Mouse (Mus musculus) ES-CJ7 (cell line): ENCODE data around the gene Fam84b.

Experiments
- DNase-seq: peaks from one replicate; pipeline ENCODE4 v3.0.0; 2011; ENCODE audit warnings: low read depth, low spot score

Gene Fam84b

GRCm38 (mm10) chr15:60833476-60834218, 19.9 kb downstream of the Fam84b start:
- DNase-seq = no peak

GRCm38 (mm10) chr15:60832586-60832985, 21.0 kb downstream of the Fam84b start:
- peak; percentile 11 for DNase-seq

DNA sequence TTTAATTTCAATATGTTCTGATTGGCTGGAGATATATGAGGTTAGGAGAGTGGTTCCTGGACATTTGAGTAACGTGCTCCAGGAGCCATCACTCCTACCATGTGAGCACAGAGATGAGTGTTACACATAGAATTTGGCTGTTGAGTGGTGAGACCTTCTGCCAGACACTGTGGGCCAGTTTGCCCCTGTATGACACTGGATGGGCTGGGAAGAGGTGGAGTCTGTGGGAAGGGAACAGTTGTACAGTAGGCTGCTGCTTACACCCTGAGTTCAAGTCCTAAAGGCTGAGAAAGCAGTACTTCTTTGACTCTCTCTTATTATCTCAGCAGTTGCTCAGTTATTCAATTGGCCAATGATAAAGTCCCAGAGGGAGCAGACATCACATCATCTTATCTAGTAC, 27.4 kb downstream of the Fam84b start:
- DNase-seq = no peak

DNA sequence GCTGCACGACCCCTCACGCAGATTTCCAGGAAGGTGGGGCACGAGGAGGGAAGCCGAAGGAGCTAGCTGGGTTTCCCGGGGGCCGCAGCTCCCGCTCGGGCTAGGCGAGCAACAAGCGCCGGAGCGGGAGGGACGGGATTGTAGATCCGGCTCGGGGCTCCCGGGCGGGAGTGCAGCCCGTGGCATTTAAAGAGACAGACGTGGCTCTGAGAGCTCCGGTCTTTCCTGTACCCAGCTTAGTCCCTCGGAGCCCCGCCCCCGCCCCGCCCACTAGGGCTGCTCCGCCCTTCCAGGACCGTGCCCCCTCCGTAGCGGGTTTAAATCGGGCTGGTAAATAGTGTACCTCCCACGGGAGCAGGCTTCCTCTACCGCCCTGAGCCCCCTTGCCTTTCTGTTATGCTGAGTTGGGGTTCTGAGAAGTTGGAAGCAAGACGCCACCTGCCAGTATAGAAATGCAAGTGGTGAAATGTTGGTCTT, 28.8 kb downstream of the Fam84b start:
- peak; percentile 91 for DNase-seq

GRCm38 (mm10) chr15:60823870-60824709, 29.5 kb downstream of the Fam84b start:
- DNase-seq = no peak

DNA sequence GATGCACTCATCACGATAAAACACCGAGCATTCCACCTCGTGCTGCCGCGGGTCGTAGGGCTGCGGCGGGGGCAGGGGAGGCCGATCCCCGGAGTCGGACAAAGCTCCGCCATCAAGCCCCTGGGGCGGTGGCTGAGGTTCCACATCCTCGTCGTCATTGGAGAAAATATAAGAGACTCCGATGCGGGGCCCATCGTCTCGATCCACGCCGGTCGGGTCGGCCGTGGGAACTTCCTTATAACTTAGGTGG, 30.0 kb downstream of the Fam84b start:
- DNase-seq = no peak

- peak; percentile 70 for DNase-seq
These were observed 30.6 kb downstream of the Fam84b start for GRCm38 (mm10) chr15:60822803-60823619.

DNA sequence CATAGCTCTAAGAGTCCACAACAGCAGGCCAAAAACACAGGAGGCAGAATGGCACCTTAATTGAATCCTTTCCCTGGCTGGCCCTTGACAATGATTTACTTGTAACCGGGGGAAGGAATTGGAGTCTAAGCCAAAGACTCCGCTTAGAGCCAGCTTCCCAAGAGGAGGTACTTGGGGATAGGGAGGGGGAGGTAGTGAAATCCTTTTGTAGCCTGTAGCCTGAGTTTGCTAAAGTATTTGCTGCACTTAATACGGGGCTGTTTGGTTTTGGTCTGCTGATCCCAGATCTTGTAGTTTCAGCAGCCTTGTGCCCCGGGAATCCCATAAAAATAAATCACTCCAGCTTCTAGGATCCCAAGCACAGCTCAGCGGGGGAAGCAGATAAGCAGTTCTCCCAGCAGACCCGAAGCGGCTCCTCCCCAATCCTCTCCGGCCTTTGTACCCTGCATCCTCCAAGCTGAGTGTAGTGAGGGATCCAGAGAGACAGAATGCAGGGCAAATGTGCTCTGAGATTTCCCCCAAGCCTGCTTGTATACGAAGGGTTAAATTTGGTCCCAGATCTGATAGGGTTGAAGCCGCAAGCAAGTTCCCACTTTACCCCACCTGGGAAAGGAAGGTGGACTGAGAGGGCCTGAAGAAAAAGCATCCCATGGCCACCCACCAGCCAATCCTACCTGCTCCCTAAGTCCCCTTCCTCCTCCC, 31.3 kb downstream of the Fam84b start:
- peak; percentile 22 for DNase-seq

GRCm38 (mm10) chr15:60818500-60818899, 35.1 kb downstream of the Fam84b start:
- no peak for DNase-seq

GRCm38 (mm10) chr15:60816478-60816877, 37.1 kb downstream of the Fam84b start:
- DNase-seq = peak; percentile 21

GRCm38 (mm10) chr15:60814542-60814941, 39.0 kb downstream of the Fam84b start:
- DNase-seq = no peak

- DNase-seq = no peak
These were observed 60.4 kb downstream of the Fam84b start for GRCm38 (mm10) chr15:60793041-60793673.

DNA sequence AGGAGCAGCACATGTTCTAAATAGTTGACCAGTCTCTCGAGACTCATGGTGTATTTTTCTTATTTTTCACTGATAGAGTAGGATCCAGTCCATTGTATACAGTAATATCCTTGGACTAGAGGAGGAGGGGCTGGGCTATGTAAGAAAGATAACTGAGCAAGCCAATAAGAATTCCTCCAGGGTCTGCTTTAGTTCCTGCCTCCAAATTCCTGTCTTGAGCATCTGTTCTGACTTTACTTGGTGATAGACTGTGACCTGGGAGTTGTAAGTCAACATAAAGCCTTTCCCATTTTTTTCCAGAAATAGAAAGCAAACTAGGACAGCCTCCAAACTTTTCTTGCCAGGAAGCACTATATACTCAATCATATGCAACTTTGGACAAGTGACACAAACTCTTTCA, 64.5 kb downstream of the Fam84b start:
- no peak for DNase-seq

- no peak for DNase-seq
These were observed 69.8 kb downstream of the Fam84b start for GRCm38 (mm10) chr15:60783761-60784160.

- no peak for DNase-seq
These were observed 74.0 kb downstream of the Fam84b start for GRCm38 (mm10) chr15:60779531-60779973.

DNA sequence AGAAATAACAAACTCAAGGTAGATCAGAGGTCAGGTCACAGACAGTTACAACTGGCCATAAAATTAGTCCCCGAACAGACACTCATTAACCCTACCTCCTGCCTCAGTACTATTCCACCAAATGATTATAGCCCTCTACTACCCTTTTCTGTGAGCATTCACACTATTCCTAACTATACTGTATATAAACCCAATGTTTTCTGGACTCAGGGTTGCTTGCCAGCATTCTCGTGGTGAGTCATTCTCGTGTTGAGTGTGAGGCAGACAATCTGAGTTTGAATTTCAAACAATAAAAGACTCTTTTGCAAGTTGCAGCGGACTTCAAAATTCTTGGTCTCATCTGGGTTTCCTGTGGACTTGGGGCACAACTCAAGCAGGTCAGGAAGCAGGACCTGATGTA, 74.5 kb downstream of the Fam84b start:
- no peak for DNase-seq
